Mouse (Mus musculus): ENCODE measurements at regions not wholly inside any gene's neighbourhood (a gene's known extent, or its start where the extent isn't known, plus 50 kb on each side); places are given as distances from the start of the nearest gene placed in this dataset.

- TF ChIP-seq CTCF (conservative IDR thresholded peaks at IDR 0.05 in 1 of 2, IDR thresholded peaks at IDR 0.05 in 1 of 2; ENCODE audit: low read depth in 2 of 2, low read length in 2 of 2) (no peak), POLR2A (IDR thresholded peaks at IDR 0.05; ENCODE audit: low read depth, low read length) (no peak), MXI1 (IDR thresholded peaks at IDR 0.05; ENCODE audit: low read depth, low read length) (no peak), MAX (IDR thresholded peaks at IDR 0.05; ENCODE audit: low read length) (no peak), USF2 (conservative IDR thresholded peaks at IDR 0.05; ENCODE audit: low read depth, low read length) (no peak), NELFE (IDR thresholded peaks at IDR 0.05; ENCODE audit: low read depth, low read length) (no peak), CHD2 (IDR thresholded peaks at IDR 0.05; ENCODE audit: low read length) (no peak)
Observed at GRCm38 (mm10) chr10:46692661-46693060, 1115.0 kb downstream of the Hace1 start.

Measured in CH12.LX (cell line).